Mouse (Mus musculus) lung, postnatal 10 days (tissue): ENCODE data around the gene Scgb2b17.
"Not testable (repeated sequence)": the region's sequence is repeated elsewhere in the genome, so short reads cannot be mapped to it uniquely, and the experiment has no call there.

Experiments used
- DNase-seq: peaks from one replicate; pipeline ENCODE4 v3.0.0; 2021

Scgb2b17 gene

GRCm38 (mm10) chr7:33056461-33056860, at the start of gene Scgb2b17:
TSS of gene Scgb2b17 (minus strand) at chr7:33056561.
- DNase-seq = not testable (repeated sequence)

- not testable (repeated sequence) for DNase-seq
Observed at GRCm38 (mm10) chr7:33063149-33063548, 6.8 kb upstream of the Scgb2b17 start, which contains the start of gene Scgb1b17. TSS of gene Scgb1b17 (plus strand) at chr7:33063449.
